Mouse (Mus musculus) E14TG2a.4 (cell line): ENCODE results near the gene Mrgprd.

Experiments
- CTCF ChIP-seq: conservative IDR thresholded peaks from 2 replicates; pipeline ENCODE4 v1.5.1; 2014; ENCODE audit warnings: low read length
- NANOG ChIP-seq: IDR thresholded peaks from 2 replicates; pipeline ENCODE4 v1.6.1; 2014; ENCODE audit warnings: borderline replicate concordance, low read length, mixed read lengths

DNA sequence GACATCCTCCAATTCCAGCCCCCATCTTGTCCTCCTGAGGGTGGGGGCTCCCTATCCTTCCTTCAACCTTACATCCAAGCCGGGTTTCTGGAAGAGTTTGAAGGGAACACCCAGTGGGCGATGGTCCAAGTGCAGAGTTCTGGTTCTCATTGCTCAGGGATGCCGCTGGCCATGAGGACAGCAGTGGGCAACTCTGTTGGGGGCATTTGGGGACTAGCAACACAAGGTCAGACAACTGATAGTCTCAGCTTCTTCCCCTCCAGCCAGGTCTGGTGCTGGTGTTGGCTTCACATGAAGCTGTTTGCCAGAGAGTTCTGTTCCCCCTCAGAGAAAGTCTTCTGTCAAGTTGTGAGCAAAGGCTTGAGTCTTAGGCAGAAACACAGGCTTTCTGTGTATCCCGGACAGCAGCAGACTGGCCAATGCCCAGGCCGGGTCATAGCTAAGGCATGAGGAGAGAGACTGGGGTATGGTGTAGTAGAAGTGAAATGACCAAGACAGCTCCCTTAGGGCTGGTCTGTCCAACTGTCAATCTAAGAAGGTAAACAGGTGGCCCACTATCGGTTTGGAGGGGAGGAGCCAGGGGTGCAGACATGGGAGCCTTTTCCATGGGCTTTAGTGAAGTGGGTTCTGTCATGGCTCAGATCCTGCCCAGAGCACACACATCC lies 13.2 kb upstream of the Mrgprd start:
- TF ChIP-seq CTCF: no peak
- TF ChIP-seq NANOG: no peak
